Mouse (Mus musculus) cerebellum, adult 2 months (tissue): ENCODE measurements around the gene Atl3. TPM values are rescaled to one million over a fixed set of nuclear protein-coding genes. Genes with fewer than 3 reads are reported as not detected.

Source experiments
- DNase-seq, 2 experiments: peaks; one replicate each; pipeline ENCODE4 v3.0.0; 2021
- H3K27ac ChIP-seq: fragments of 200-500 bp; 2 replicates; pipeline ENCODE4 v1.5.1; 2012; ENCODE audit warnings: low read length, control low read depth, inconsistent platforms; ENCODE audit not compliant: insufficient read depth
- H3K27me3 ChIP-seq: fragments of 200-500 bp; 2 replicates; pipeline ENCODE4 v1.6.1; 2012; ENCODE audit warnings: inconsistent platforms, mild to moderate bottlenecking, low read length, moderate library complexity; ENCODE audit not compliant: control insufficient read depth, insufficient read depth
- H3K4me1 ChIP-seq: fragments of 200-500 bp; 2 replicates; pipeline ENCODE4 v1.6.1; 2011; ENCODE audit warnings: low read length; ENCODE audit not compliant: control insufficient read depth, insufficient read depth
- H3K4me3 ChIP-seq: fragments of 200-500 bp; replicated peaks from 2 replicates; pipeline ENCODE3; 2011; ENCODE audit warnings: mild to moderate bottlenecking, low read depth, low read length, control low read depth; ENCODE audit not compliant: insufficient read depth
- CTCF ChIP-seq: fragments of 200-500 bp; IDR thresholded peaks from 2 replicates; pipeline ENCODE4 v1.5.1; 2011; ENCODE audit warnings: low read depth, mild to moderate bottlenecking, control low read depth, low read length, moderate library complexity, borderline replicate concordance; ENCODE audit not compliant: insufficient read depth
- POLR2A ChIP-seq: fragments of 200-500 bp; IDR thresholded peaks from 2 replicates; pipeline ENCODE4 v1.6.1; 2011; ENCODE audit warnings: low read length, control low read depth, borderline replicate concordance; ENCODE audit not compliant: insufficient read depth
- WGBS: fragments of 180-500 bp; shearing (Covaris S2); methylation state at CpG from one replicate; pipeline ENCODE4 v1.1.7; 2018; 5-methylcytosine and 5-hydroxymethylcytosine counted together
- polyA plus RNA-seq: library from polyadenylated mRNA; depleted of rRNA; stranded (reverse); fragments of >200 nt; gene quantifications from 2 replicates; pipeline ENCODE4 v1.2.3, GENCODE M21; 2012; rRNA removed

The Atl3 gene
- polyA plus RNA-seq, 1 experiment = 18.1 TPM

- no peak overlapping the region; the same call in 1 of the 2 replicates for H3K27ac ChIP-seq
- WGBS = 65% methylated on average over 3 of the region's 3 CpGs
- H3K4me1 ChIP-seq = no peaks in the 10 kb centered on the region
- H3K4me3 ChIP-seq = no peak overlapping the region
- DNase-seq = no peak
- no peak for TF ChIP-seq CTCF
- TF ChIP-seq POLR2A = no peak
- no peaks in the 10 kb centered on the region for H3K27me3 ChIP-seq
Measured at GRCm38 (mm10) chr19:7568364-7568763, 74.5 kb downstream of the Atl3 start.

DNA sequence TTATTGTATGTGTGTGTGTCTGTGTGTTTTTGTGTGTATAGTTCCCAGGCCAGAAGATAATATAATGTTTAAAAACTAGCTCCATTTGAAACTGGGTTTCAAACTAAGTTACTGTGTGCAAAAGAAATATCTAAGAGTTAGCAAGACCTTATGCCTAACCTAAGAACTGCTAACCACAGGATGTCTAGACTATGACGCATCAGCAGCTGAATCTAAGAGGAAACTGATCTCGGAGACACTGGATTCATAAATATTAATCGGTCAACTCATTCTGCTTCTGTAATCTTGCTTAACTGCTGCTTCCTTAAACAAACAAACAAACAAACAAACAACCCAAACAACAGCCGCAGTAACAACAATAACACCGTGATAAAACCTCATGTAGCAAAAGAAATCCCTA is 75.8 kb downstream of the Atl3 start:
- TF ChIP-seq CTCF (no peak), POLR2A (no peak)
- DNase-seq = no peak
- Histone ChIP-seq H3K27me3 (no peaks in the 10 kb centered on the region), H3K4me3 (no peak overlapping the region), H3K27ac (no peak overlapping the region), H3K4me1 (no peaks in the 10 kb centered on the region)
- 73% methylated on average over 5 of the region's 5 CpGs for WGBS

DNA sequence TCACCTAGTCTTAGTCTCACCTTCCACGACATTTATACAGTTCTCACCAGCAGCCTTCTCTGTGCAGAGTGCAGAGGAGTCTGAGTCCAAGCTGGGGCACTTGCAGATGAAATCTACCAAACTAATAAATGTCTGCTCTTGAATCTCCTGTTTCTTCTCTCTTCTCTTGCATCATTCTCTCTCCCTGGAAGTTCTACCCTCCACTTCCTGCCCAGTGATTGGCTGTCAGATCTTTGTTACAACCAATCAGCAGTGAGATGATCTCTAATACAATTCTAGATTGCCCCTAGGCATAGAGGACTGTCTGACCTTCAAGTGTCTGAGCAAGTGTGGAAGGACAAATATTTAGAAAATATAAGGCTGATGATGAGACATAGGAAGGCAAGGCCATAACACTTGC is 82.3 kb downstream of the Atl3 start:
- TF ChIP-seq POLR2A = no peak
- no peak for TF ChIP-seq CTCF

GRCm38 (mm10) chr19:7577710-7578109 is 83.9 kb downstream of the Atl3 start:
- 88% methylated on average over 3 of the region's 3 CpGs for WGBS
- DNase-seq = no peak
- no peak overlapping the region for H3K4me3 ChIP-seq
- TF ChIP-seq POLR2A = no peak
- no peak for TF ChIP-seq CTCF
- no peaks in the 10 kb centered on the region for H3K4me1 ChIP-seq
- H3K27me3 ChIP-seq = no peaks in the 10 kb centered on the region
- no peak overlapping the region for H3K27ac ChIP-seq

More for the DNA sequence above, 82.3 kb downstream of the Atl3 start:
- Histone ChIP-seq H3K27me3 (no peaks in the 10 kb centered on the region), H3K4me1 (no peaks in the 10 kb centered on the region), H3K27ac (no peak overlapping the region), H3K4me3 (no peak overlapping the region)
- no peak for DNase-seq
- WGBS = 82% methylated on average over 1 of the region's 1 CpGs

- no peak for TF ChIP-seq POLR2A
- 67% methylated on average over 5 of the region's 5 CpGs for WGBS
- Histone ChIP-seq H3K27me3 (no peaks in the 10 kb centered on the region), H3K4me3 (no peak overlapping the region), H3K4me1 (peaks cover 4% of the 10 kb centered on the region; the same call in 1 of the 2 replicates), H3K27ac (no peak overlapping the region)
- no peak for DNase-seq
Measured at GRCm38 (mm10) chr19:7581042-7581441, 87.2 kb downstream of the Atl3 start.

GRCm38 (mm10) chr19:7583101-7583500 is 89.3 kb downstream of the Atl3 start:
- 45% methylated on average over 7 of the region's 7 CpGs for WGBS
- TF ChIP-seq POLR2A = no peak
- TF ChIP-seq CTCF = no peak
- no peak for DNase-seq
- peaks cover 4% of the 10 kb centered on the region; the same call in 1 of the 2 replicates for H3K4me1 ChIP-seq
- peak overlapping the region; percentile 61; the same call in 1 of the 2 replicates for H3K27ac ChIP-seq
- H3K27me3 ChIP-seq = no peaks in the 10 kb centered on the region
- H3K4me3 ChIP-seq = no peak overlapping the region

DNA sequence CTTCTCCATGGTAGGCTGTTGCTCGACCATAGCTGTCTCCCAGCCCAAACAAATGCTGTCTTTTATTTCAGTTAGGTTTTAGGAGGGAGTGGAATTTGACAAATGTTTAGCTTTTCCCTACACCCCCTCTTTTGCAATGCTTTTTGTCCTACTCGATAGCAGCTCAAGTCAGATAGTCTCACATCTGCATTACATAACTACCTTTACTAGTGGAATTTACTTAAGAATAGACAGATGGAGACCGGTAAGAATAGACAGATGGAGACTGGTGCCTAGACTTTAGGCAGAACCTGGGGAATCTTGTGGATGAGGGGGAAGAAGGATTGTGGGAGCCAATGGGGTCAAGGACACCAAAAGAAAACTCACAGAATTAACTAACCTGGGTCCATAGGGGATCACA is 89.8 kb downstream of the Atl3 start:
- TF ChIP-seq CTCF (no peak), POLR2A (no peak)
- WGBS = 82% methylated on average over 3 of the region's 3 CpGs
- H3K4me1 ChIP-seq = peaks cover 4% of the 10 kb centered on the region; the same call in 1 of the 2 replicates
- H3K27ac ChIP-seq = no peak overlapping the region
- DNase-seq = no peak
- H3K4me3 ChIP-seq = no peak overlapping the region
- no peaks in the 10 kb centered on the region for H3K27me3 ChIP-seq

GRCm38 (mm10) chr19:7585279-7585678 is 91.4 kb downstream of the Atl3 start:
- peak; percentile 14 for DNase-seq
- H3K27ac ChIP-seq = no peak overlapping the region; the same call in 1 of the 2 replicates
- 54% methylated on average over 8 of the region's 8 CpGs for WGBS
- no peak overlapping the region for H3K4me3 ChIP-seq
- TF ChIP-seq POLR2A (no peak), CTCF (no peak)
- peaks cover 4% of the 10 kb centered on the region; the same call in 1 of the 2 replicates for H3K4me1 ChIP-seq
- H3K27me3 ChIP-seq = no peaks in the 10 kb centered on the region

GRCm38 (mm10) chr19:7585764-7586163 is 91.9 kb downstream of the Atl3 start:
- H3K4me3 ChIP-seq = no peak overlapping the region
- H3K27me3 ChIP-seq = no peaks in the 10 kb centered on the region
- 82% methylated on average over 6 of the region's 6 CpGs for WGBS
- DNase-seq = no peak
- peaks cover 4% of the 10 kb centered on the region; the same call in 1 of the 2 replicates for H3K4me1 ChIP-seq
- TF ChIP-seq CTCF (no peak), POLR2A (no peak)
- no peak overlapping the region for H3K27ac ChIP-seq

Other genes starting within 250 kb of the Atl3 start
- 8.7 and 9.2 TPM in 2 replicates for gene Rcor2, start 226.7 kb upstream of the Atl3 start, polyA plus RNA-seq
- 75.3 and 76.2 TPM in 2 replicates for gene Mark2, start 152.2 kb upstream of the Atl3 start, polyA plus RNA-seq
- gene Spindoc, start 111.0 kb upstream of the Atl3 start, polyA plus RNA-seq = 18.5 and 19.0 TPM in 2 replicates
- 16.3 and 16.6 TPM in 2 replicates for gene 2700081O15Rik, start 76.4 kb upstream of the Atl3 start, polyA plus RNA-seq
- 563 and 663 TPM in 2 replicates for gene Rtn3, start 10.8 kb upstream of the Atl3 start, polyA plus RNA-seq
- gene Pla2g16, start 63.4 kb downstream of the Atl3 start, polyA plus RNA-seq = 50.6 and 56.9 TPM in 2 replicates
- 0.05 and 0.06 TPM in 2 replicates for gene Lgals12, start 113.2 kb downstream of the Atl3 start, polyA plus RNA-seq
- 0.21 TPM in 1 of 2 replicates, not detected in the other for gene Hrasls5, start 118.5 kb downstream of the Atl3 start, polyA plus RNA-seq
- gene Slc22a19, start 217.3 kb downstream of the Atl3 start, polyA plus RNA-seq = not detected in 2 replicates